In the genomic region with DNA sequence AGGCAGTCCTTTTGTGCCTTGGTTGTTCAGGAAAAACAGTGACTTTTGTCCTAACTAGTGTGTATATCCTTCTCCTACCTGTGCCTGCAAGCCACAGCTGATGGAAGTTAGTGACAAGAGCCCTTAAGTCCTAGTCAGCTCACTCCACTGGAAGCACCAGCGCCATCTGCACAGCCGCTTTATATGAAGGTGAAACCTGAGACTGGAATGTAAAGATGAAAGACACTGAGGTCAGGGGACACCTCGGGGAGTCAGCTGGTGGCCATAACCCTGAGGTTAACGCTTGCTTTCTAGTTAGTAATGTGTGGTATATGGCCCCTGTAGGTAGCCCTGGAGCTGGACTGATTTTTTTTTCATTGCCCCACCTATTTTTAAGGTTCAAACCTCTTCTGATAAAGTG, we compare ENCODE assay signal across 23 mouse cellular contexts. TPM values are rescaled to one million over a fixed set of nuclear protein-coding genes. Genes with fewer than 3 reads are reported as not detected.
DNase-seq lines count a peak whose midpoint lies in the region; ATAC-seq lines count a peak whose summit lies in the region.
"Had no signal": no experiment of that assay in that cellular context is flagged by ENCODE, and none has a peak within 500 bp of the region (broad histone marks: within the 10 kb centered on the region; RNA-seq: fewer than 3 reads in every experiment).

No protein-coding gene starts in this region.

- intact Hi-C loops in heart, postnatal 25 days (cut with DNase I): no loop called here

- H3K9ac ChIP-seq in lung, embryonic 16.5 days (ENCODE audit: low read length): no peak overlapping the region
- no peak overlapping the region for H3K9ac ChIP-seq in forebrain, embryonic 15.5 days (replicated peaks)
- H3K9ac ChIP-seq: forebrain, embryonic 12.5 days; hindbrain, embryonic 15.5 days; liver, embryonic 12.5 days; lung, embryonic 14.5 days; midbrain, embryonic 15.5 days; stomach, embryonic 15.5 days had no signal

- DNase-seq in heart, adult 11 months: peak; percentile 79
- DNase-seq in heart, postnatal 25 days (ENCODE audit: low spot score): no peak
- no peak for DNase-seq in lung, postnatal 36 days
- peak; percentile 78 for DNase-seq in forelimb bud, embryonic 11.5 days (ENCODE audit: low read depth, low spot score)
- no peak for DNase-seq in right cerebral cortex, adult 2 months (ENCODE audit: low spot score in 2 of 2)
- DNase-seq in cerebellum, postnatal 25 days: no peak
- DNase-seq: adrenal gland, postnatal 10 days; cerebellum, adult 11 months; cerebellum, postnatal 36 days; gastrocnemius, postnatal 25 days; heart, postnatal 14 days; kidney, adult 11 months; layer of hippocampus, adult 9-11 months; lung, embryonic 14.5 days had no signal

- peaks cover 14% of the 10 kb centered on the region for H3K4me1 ChIP-seq in lung, embryonic 16.5 days (replicated peaks; ENCODE audit: control insufficient read depth, insufficient read depth, low read length)
- H3K4me1 ChIP-seq in forebrain, embryonic 15.5 days: no peaks in the 10 kb centered on the region
- H3K4me1 ChIP-seq: midbrain, embryonic 15.5 days; stomach, embryonic 15.5 days had no signal

- H3K36me3 ChIP-seq in lung, embryonic 16.5 days (ENCODE audit: control insufficient read depth, insufficient read depth, low read length): no peaks in the 10 kb centered on the region
- H3K36me3 ChIP-seq in forebrain, embryonic 15.5 days: no peaks in the 10 kb centered on the region
- H3K36me3 ChIP-seq: forebrain, embryonic 12.5 days; hindbrain, embryonic 15.5 days; liver, embryonic 12.5 days; midbrain, embryonic 15.5 days; stomach, embryonic 15.5 days had no signal

- ATAC-seq in lung, embryonic 16.5 days (ENCODE audit: low read depth): peak; percentile 23; the same call in 1 of the 2 replicates
- no peak for ATAC-seq in forebrain, embryonic 15.5 days (replicated peaks)
- ATAC-seq: CD4-positive, CD25-positive, alpha-beta regulatory T cell, adult 4 months; liver, embryonic 12.5 days; midbrain, embryonic 15.5 days had no signal

- no peaks in the 10 kb centered on the region for H3K27me3 ChIP-seq in lung, embryonic 16.5 days (ENCODE audit: control insufficient read depth, insufficient read depth, low read depth, low read length)
- H3K27me3 ChIP-seq in forebrain, embryonic 15.5 days: no peaks in the 10 kb centered on the region
- H3K27me3 ChIP-seq: forebrain, embryonic 12.5 days; hindbrain, embryonic 15.5 days; liver, embryonic 12.5 days; midbrain, embryonic 15.5 days; stomach, embryonic 15.5 days had no signal

- WGBS in lung, embryonic 16.5 days: 20% methylated on average over 4 of the region's 4 CpGs
- WGBS in forebrain, embryonic 15.5 days: 26% methylated on average over 4 of the region's 4 CpGs

- H3K27ac ChIP-seq in lung, embryonic 16.5 days (ENCODE audit: low read length): no peak overlapping the region
- no peak overlapping the region for H3K27ac ChIP-seq in forebrain, embryonic 15.5 days (replicated peaks)
- H3K27ac ChIP-seq: forebrain, embryonic 12.5 days; hindbrain, embryonic 15.5 days; liver, embryonic 12.5 days; midbrain, embryonic 15.5 days; stomach, embryonic 15.5 days had no signal

- H3K4me3 ChIP-seq in lung, embryonic 16.5 days (ENCODE audit: low read length): no peak overlapping the region
- H3K4me3 ChIP-seq in forebrain, embryonic 15.5 days: no peak overlapping the region
- H3K4me3 ChIP-seq: forebrain, embryonic 12.5 days; hindbrain, embryonic 15.5 days; liver, embryonic 12.5 days; midbrain, embryonic 15.5 days; stomach, embryonic 15.5 days had no signal

- no peaks in the 10 kb centered on the region for H3K9me3 ChIP-seq in lung, embryonic 16.5 days (ENCODE audit: control insufficient read depth, low read length)
- H3K9me3 ChIP-seq in forebrain, embryonic 15.5 days: no peaks in the 10 kb centered on the region
- H3K9me3 ChIP-seq: forebrain, embryonic 12.5 days; hindbrain, embryonic 15.5 days; liver, embryonic 12.5 days; midbrain, embryonic 15.5 days; stomach, embryonic 15.5 days had no signal

- no peak overlapping the region for H3K4me2 ChIP-seq in lung, embryonic 16.5 days (ENCODE audit: low read depth, low read length)
- H3K4me2 ChIP-seq in forebrain, embryonic 15.5 days (replicated peaks): no peak overlapping the region
- H3K4me2 ChIP-seq: forebrain, embryonic 12.5 days; heart, embryonic 11.5 days; hindbrain, embryonic 15.5 days; liver, embryonic 12.5 days; lung, embryonic 14.5 days; midbrain, embryonic 15.5 days; stomach, embryonic 15.5 days had no signal

RNA-seq across cellular contexts. Expression of gene Gng12, which starts 30.1 kb away (rescaled TPM):
- 10 to 100 TPM; 44.5 TPM for total RNA-seq in heart, postnatal 25 days (2021)
- polyA plus RNA-seq in lung, embryonic 16.5 days (2015; fragmentation: Nextera tagmentation; extraction: Ambion mirVana): 93.8 and 96.4 TPM in 2 replicates
- 22.2 and 28.1 TPM in 2 replicates for polyA plus RNA-seq in forebrain, embryonic 15.5 days (2015; fragmentation: Nextera tagmentation; extraction: Ambion mirVana)

Comparison
In these comparisons a context has a peak if more than half of its experiments do, and no peak if none do; other contexts are left out.
1. DNase-seq: peak in heart, adult 11 months (single experiment) and forelimb bud, embryonic 11.5 days (single experiment); none in heart, postnatal 25 days (single experiment), lung, postnatal 36 days (single experiment), right cerebral cortex, adult 2 months (0 of 2) and cerebellum, postnatal 25 days (0 of 2).